Comparison of ENCODE assay signal across 17 mouse cellular contexts in genomic region chr5:131956998-131957397, GRCm38 (mm10).
"Had no signal": no experiment of that assay in that cellular context is flagged by ENCODE, and none has a peak within 500 bp of the region (broad histone marks: within the 10 kb centered on the region; RNA-seq: fewer than 3 reads in every experiment).

No protein-coding gene starts in this region.

- DNase-seq: kidney, postnatal 14 days; layer of hippocampus, adult 9-11 months; layer of hippocampus, postnatal 36 days; lung, embryonic 14.5 days; lung, postnatal 10 days; lung, postnatal 4 days; midbrain, embryonic 14.5 days; right cerebral cortex, postnatal 4 days; spleen, adult 18-20 months; thymus, adult 2 months; thymus, postnatal 36 days had no signal

- H3K4me3 ChIP-seq: kidney, embryonic 15.5 days; liver, embryonic 15.5 days; midbrain, embryonic 10.5 days; myocyte; neural tube, embryonic 15.5 days; stomach, embryonic 15.5 days had no signal

- H3K4me2 ChIP-seq: kidney, embryonic 15.5 days; liver, embryonic 15.5 days; lung, embryonic 14.5 days; neural tube, embryonic 15.5 days; stomach, embryonic 15.5 days had no signal

- H3K9ac ChIP-seq: kidney, embryonic 15.5 days; liver, embryonic 15.5 days; lung, embryonic 14.5 days; neural tube, embryonic 15.5 days; stomach, embryonic 15.5 days had no signal

- H3K4me1 ChIP-seq: liver, embryonic 15.5 days; neural tube, embryonic 15.5 days; stomach, embryonic 15.5 days had no signal

- H3K36me3 ChIP-seq: kidney, embryonic 15.5 days; liver, embryonic 15.5 days; midbrain, embryonic 10.5 days; neural tube, embryonic 15.5 days; stomach, embryonic 15.5 days had no signal

- H3K27me3 ChIP-seq: kidney, embryonic 15.5 days; liver, embryonic 15.5 days; neural tube, embryonic 15.5 days; stomach, embryonic 15.5 days had no signal

- H3K9me3 ChIP-seq: kidney, embryonic 15.5 days; liver, embryonic 15.5 days; midbrain, embryonic 10.5 days; neural tube, embryonic 15.5 days; stomach, embryonic 15.5 days had no signal

- H3K27ac ChIP-seq: kidney, embryonic 15.5 days; liver, embryonic 15.5 days; midbrain, embryonic 10.5 days; neural tube, embryonic 15.5 days; stomach, embryonic 15.5 days had no signal
